Mouse (Mus musculus) small intestine, adult 2 months (tissue): ENCODE results near the gene Mvb12b.

Experiments
- CTCF ChIP-seq: fragments of 200-500 bp; IDR thresholded peaks from 2 replicates; pipeline ENCODE4 v1.5.1; 2012; ENCODE audit warnings: low read depth, mild to moderate bottlenecking, control low read depth, inconsistent platforms, low read length, moderate library complexity, mixed read lengths; ENCODE audit not compliant: insufficient replicate concordance, insufficient read length; ENCODE audit errors: extremely low read depth
- POLR2A ChIP-seq: fragments of 200-500 bp; IDR thresholded peaks from 2 replicates; pipeline ENCODE4 v1.6.1; 2012; ENCODE audit warnings: low read depth, mild to moderate bottlenecking, control low read depth, inconsistent platforms, low read length, moderate library complexity

DNA sequence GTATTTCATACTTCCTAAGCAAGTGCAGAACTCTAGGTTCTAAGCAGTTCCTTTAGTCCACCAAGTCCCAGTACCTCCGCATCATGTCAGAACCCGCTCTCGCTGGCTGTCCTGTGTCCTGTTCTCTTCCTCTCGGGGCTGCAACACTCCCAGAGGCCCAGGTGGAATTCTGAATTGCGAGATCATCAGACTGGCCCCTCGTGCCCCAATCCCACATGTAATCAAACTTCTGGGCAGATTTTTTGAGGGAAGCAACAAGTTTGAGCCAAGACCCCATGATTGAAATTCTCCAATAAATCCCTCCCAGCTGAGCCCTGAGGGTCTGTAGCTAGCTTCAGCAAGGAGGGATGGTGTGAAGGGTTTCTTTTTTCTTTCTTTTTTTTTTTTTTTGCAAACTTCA, 169.2 kb downstream of the Mvb12b start:
- TF ChIP-seq POLR2A (no peak), CTCF (no peak)
